Mouse (Mus musculus): Measurements from ENCODE around the gene Frk. TPM values are rescaled to one million over a fixed set of nuclear protein-coding genes. Genes with fewer than 3 reads are reported as not detected.
"Not testable (repeated sequence)": the region's sequence is repeated elsewhere in the genome, so short reads cannot be mapped to it uniquely, and the experiment has no call there.

Gene Frk
- total RNA-seq (2021): 1 to 10 TPM; 2.7 to 4.9 TPM

GRCm38 (mm10) chr10:34483297-34484013 is at the start of gene Frk:
Frk (plus strand) TSS chr10:34483399.
- intact Hi-C loops (cut with DNase I): no loop called here
- peak; percentile 27 to 56 for DNase-seq

DNA sequence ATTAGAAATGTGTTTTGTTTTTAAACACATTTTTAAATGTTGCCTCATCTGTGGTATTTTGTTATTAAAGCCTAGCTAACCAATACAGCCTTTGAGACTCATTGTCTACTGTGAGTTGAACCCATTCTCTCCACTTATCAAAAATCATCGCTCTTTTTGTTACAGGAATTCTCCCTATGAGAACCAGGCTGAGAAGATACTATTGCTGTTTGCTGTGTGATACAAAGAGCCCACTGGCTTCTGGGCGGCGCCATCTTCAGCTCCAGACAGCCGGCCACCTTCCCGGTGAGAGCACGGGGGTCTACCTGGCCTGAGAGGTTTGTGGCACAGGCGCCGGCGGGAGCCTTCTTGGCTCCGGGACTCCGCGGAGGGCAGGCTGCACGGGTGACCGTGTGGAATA is 49.0 kb upstream of the Frk start:
- intact Hi-C loops (cut with DNase I); DNase-seq: not testable (repeated sequence)

GRCm38 (mm10) chr10:34449469-34449868 is 33.7 kb upstream of the Frk start:
- intact Hi-C loops (cut with DNase I): no loop called here
- DNase-seq: no peak

GRCm38 (mm10) chr10:34461451-34461850 is 21.7 kb upstream of the Frk start:
- intact Hi-C loops (cut with DNase I): no loop called here
- peak in 1 of 2 experiments; percentile 30 for DNase-seq

- no peak for DNase-seq
- intact Hi-C loops (cut with DNase I): no loop called here
These were observed 18.9 kb upstream of the Frk start for GRCm38 (mm10) chr10:34464321-34464720.

DNA sequence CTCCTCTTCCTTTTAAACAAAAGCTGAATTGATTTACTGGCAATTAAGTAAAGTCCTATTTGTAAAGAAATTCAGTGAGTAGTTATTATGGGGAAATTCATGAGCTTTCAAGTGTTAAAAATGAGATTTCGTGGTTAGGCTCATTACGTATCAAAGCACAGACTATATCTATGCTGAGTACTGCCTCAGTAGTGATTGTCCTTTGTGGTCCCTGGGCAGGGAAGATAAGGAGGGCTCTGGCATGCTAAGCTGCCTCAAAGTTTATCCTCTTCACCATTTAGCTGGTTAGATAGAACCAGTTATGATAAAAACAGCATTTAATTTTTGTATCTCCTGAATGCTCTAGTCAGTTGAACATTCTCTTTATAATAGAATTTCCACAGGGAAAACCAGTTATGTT is 14.2 kb upstream of the Frk start:
- intact Hi-C loops (cut with DNase I): no loop called here
- no peak for DNase-seq

DNA sequence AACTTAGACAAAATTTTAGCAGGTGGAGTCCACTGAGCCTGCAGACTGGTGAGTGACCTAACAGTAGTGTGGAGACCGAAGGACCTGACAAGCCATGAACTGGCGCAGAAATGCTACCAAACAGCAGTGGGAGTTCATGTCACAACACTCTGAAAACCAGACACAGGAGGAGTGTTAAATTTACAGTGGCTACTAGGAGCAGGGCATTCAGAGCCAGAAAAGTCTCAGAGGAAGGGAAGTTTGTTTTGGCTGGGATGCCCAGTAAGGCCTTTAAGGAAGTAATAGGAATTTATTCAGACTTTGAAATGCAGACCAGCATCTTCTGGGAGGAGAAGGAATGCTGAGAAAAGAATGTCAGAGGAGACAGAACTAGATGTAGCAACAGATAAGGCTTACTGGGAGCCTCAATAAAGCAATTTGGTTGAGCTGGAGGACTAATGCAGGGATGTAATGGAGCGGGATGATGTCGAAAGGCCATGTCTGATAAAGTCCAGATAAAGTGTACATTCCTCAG is 3.2 kb upstream of the Frk start:
- intact Hi-C loops (cut with DNase I): no loop called here
- peak; percentile 15 to 35 for DNase-seq

GRCm38 (mm10) chr10:34484014-34484411 is 814 bp downstream of the Frk start:
- peak in 1 of 2 experiments; percentile 57 for DNase-seq
- intact Hi-C loops (cut with DNase I): no loop called here

- peak; percentile 11 to 45 for DNase-seq
- intact Hi-C loops (cut with DNase I): no loop called here
These were observed 1.9 kb downstream of the Frk start for GRCm38 (mm10) chr10:34485079-34485478.

GRCm38 (mm10) chr10:34507807-34508206 is 24.6 kb downstream of the Frk start:
- intact Hi-C loops (cut with DNase I): no loop called here
- DNase-seq: no peak

DNA sequence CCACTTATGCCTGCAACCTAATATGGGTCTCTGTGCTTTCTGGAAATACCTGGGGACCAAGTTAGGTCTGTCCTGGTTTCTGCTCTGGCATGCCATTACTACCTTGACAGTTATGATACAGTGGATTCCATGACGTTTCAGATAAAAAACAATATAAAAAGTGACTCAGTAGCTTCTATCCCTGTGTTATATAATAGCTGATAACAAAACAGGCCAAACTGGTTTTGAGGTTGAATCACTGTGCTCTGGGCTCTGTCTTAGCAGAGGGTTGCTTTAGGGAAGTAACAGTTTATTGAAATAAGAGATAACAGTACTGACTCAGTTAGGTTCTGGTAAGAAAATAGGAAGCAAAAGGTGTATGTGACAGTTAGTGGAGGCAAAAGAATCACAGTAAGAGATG is 25.4 kb downstream of the Frk start:
- no peak for DNase-seq
- intact Hi-C loops (cut with DNase I): no loop called here

DNA sequence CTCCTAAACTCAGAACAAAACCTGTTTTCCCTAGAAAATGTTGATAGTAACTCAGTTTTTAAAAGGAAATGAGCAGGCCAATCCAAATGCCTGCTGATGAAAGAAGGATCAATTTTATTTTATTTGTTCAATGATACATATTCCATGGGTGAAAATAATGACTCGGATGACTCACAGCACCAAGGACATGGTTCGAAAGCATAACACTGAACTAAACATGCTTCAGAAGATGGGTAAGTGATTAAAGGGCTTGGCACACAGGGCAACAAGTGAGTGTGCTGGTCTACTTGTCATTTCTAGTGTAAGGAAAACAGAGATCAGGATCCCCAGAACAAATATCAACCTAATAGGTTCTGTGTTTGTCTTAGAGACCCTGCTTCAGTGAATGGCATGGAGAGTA is 26.1 kb downstream of the Frk start:
- intact Hi-C loops (cut with DNase I): no loop called here
- DNase-seq: no peak

GRCm38 (mm10) chr10:34511192-34511591 is 28.0 kb downstream of the Frk start:
- intact Hi-C loops (cut with DNase I): no loop called here
- no peak for DNase-seq

GRCm38 (mm10) chr10:34512551-34512950 is 29.4 kb downstream of the Frk start:
- intact Hi-C loops (cut with DNase I): no loop called here
- DNase-seq: peak; percentile 29 to 30

DNA sequence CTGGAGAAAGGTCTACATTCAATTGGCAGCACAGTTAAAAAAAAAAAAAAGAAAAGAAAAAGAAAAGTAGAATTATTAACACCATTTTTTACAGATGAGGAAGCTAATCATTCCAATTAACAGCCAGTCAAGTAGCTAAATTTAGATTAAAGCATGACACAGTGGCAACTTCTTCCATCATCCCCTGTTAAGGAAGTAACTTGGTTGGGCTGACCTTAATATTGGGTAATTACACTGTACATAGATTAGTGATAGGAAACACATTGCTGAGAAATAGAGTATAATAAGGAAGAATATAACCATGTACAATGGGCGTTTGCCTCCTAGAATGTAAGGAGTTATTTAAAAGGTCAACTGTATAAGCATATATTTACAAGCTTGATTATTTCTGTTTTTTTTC is 42.4 kb downstream of the Frk start:
- DNase-seq: no peak
- intact Hi-C loops (cut with DNase I): no loop called here

DNA sequence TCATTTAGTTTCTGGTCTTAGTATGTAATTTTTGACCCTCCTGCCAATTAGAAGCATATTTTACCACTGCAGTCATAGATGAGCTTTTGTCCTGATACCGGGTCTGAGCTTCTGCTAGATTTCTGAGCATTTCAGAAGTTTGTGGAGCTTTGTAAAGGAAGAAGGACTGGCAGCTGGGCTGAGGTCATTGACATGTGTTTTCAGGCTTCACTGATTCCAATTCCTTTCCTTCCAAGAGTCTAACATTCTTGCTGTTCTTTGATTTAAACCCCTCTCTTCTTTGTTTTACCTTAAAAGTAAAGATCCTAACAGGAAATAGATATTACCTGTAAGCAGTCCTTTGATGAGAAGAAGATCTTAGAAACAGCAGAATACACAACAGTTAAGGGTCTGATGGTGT is 48.6 kb downstream of the Frk start:
- intact Hi-C loops (cut with DNase I): no loop called here
- peak; percentile 2 to 9 for DNase-seq

- intact Hi-C loops (cut with DNase I): no loop called here
These were observed 49.3 kb downstream of the Frk start for GRCm38 (mm10) chr10:34532507-34532906.

DNA sequence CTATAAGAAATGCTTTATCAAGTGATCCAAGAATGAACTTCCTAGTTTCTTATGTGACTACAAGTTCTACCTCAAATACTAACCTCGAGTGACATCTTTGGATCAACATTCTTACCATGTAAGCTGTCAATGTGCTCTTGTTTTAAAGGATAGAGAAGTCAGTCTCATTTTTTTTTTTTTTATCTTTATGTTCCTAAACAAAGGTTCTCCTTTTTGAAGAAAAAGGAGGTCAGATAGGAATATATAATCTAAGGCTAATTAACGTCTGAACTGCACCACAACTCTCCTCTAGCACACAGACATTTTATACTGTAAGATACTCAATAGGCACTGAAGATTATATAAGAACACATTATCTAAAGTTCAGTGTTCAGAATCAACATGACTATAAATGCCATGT is 57.5 kb downstream of the Frk start:
- intact Hi-C loops (cut with DNase I): no loop called here
- DNase-seq: no peak

More at GRCm38 (mm10) chr10:34532507-34532906, 49.3 kb downstream of the Frk start:
- no peak for DNase-seq

- intact Hi-C loops (cut with DNase I): no loop called here
- no peak for DNase-seq
These were observed 58.7 kb downstream of the Frk start for GRCm38 (mm10) chr10:34541717-34542490.

DNA sequence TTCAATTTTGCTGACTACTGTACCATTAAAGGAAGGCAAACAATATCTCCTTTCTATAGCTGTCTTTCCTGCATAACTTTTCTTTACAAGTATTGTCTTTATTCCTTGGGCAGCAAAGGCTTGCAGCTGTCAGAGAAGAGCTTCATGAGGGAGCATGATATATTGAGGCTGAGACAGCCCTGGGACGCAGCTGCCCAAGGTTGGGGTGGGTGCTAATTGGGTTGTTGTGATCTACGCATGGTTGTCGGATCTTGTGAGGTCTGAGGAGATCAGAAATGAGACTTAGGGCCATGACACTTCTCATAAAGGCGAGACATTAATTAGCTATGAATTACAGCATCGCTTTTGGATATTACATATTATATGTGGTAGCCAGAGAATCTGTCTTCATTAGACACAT is 67.4 kb downstream of the Frk start:
- intact Hi-C loops (cut with DNase I): no loop called here
- no peak for DNase-seq

- intact Hi-C loops (cut with DNase I): no loop called here
These were observed 68.4 kb downstream of the Frk start for GRCm38 (mm10) chr10:34551636-34552035.

More at GRCm38 (mm10) chr10:34551636-34552035, 68.4 kb downstream of the Frk start:
- no peak for DNase-seq

Data from heart, postnatal 10 days (tissue).